Mouse (Mus musculus) heart, embryonic 14.5 days (tissue): ENCODE data around the gene Lypd8. TPM values are rescaled to one million over a fixed set of nuclear protein-coding genes. Genes with fewer than 3 reads are reported as not detected.

ENCODE experiments used
- ATAC-seq: fragments of 200-750 bp; cut with Nextera tagmentation; 2 replicates; pipeline ENCODE4 v1.8.0; 2017; ENCODE audit warnings: low read depth, moderate TSS enrichment; ENCODE audit not compliant: insufficient number of reproducible peaks, insufficient read depth, low FRiP score
- H3K27ac ChIP-seq, 2 experiments: fragments of 200-500 bp in 1 of 2; fragments of 300-500 bp in 1 of 2; sonication (generic) in 1 of 2; replicated peaks in 1 of 2; 2 replicates each; pipeline ENCODE4 v1.5.1; 2012 to 2014; ENCODE audit warnings: low read depth in 2 of 2, low read length in 2 of 2, control low read depth in 1 of 2, mild to moderate bottlenecking in 1 of 2, mixed read lengths in 1 of 2; ENCODE audit not compliant: control insufficient read depth in 1 of 2, insufficient read depth in 1 of 2
- H3K27me3 ChIP-seq: fragments of 300-500 bp; sonication (generic); 2 replicates; pipeline ENCODE4 v1.6.1; 2014; ENCODE audit warnings: mild to moderate bottlenecking, low read length, control low read depth; ENCODE audit not compliant: control insufficient read depth, insufficient read depth
- H3K36me3 ChIP-seq: fragments of 300-500 bp; sonication (generic); 2 replicates; pipeline ENCODE4 v1.6.1; 2014; ENCODE audit warnings: mild to moderate bottlenecking, control low read depth, low read length, mixed read lengths; ENCODE audit not compliant: control insufficient read depth, insufficient read depth
- H3K4me1 ChIP-seq, 2 experiments: fragments of 200-500 bp in 1 of 2; fragments of 300-500 bp in 1 of 2; sonication (generic) in 1 of 2; 2 replicates each; pipeline ENCODE4 v1.6.1; 2012 to 2014; ENCODE audit warnings: low read length in 2 of 2, control low read depth in 1 of 2, mixed read lengths in 1 of 2; ENCODE audit not compliant: control insufficient read depth in 2 of 2, insufficient read depth in 2 of 2
- H3K4me2 ChIP-seq: fragments of 300-500 bp; sonication (generic); 2 replicates; pipeline ENCODE4 v1.6.1; 2014; ENCODE audit warnings: mild to moderate bottlenecking, low read length
- H3K4me3 ChIP-seq, 2 experiments: fragments of 200-500 bp in 1 of 2; fragments of 300-500 bp in 1 of 2; sonication (generic) in 1 of 2; 2 replicates each; pipeline ENCODE4 v1.5.1; 2012 to 2014; ENCODE audit warnings: low read length in 2 of 2, mild to moderate bottlenecking in 2 of 2, control low read depth in 1 of 2, low read depth in 1 of 2, moderate library complexity in 1 of 2; ENCODE audit not compliant: control insufficient read depth in 1 of 2, insufficient read depth in 1 of 2
- H3K9ac ChIP-seq: fragments of 300-500 bp; sonication (generic); 2 replicates; pipeline ENCODE4 v1.6.1; 2014; ENCODE audit warnings: mild to moderate bottlenecking, low read length
- H3K9me3 ChIP-seq: fragments of 300-500 bp; sonication (generic); 2 replicates; pipeline ENCODE4 v1.6.1; 2016; ENCODE audit warnings: low read length, control low read depth; ENCODE audit not compliant: control insufficient read depth
- WGBS: fragments of 180-500 bp; shearing (Covaris S2); extraction: QIAGEN DNeasy Blood & Tissue Kit; methylation state at CpG from one replicate; pipeline ENCODE4 v1.1.7; 2014; 5-methylcytosine and 5-hydroxymethylcytosine counted together
- polyA plus RNA-seq: library from polyadenylated mRNA; unstranded; fragments of >200 nt; fragmentation: Nextera tagmentation; extraction: Ambion mirVana; gene quantifications from 2 replicates; pipeline ENCODE4 v1.2.1, GENCODE M21; 2014

The Lypd8 gene
- polyA plus RNA-seq = not detected in 2 replicates

DNA sequence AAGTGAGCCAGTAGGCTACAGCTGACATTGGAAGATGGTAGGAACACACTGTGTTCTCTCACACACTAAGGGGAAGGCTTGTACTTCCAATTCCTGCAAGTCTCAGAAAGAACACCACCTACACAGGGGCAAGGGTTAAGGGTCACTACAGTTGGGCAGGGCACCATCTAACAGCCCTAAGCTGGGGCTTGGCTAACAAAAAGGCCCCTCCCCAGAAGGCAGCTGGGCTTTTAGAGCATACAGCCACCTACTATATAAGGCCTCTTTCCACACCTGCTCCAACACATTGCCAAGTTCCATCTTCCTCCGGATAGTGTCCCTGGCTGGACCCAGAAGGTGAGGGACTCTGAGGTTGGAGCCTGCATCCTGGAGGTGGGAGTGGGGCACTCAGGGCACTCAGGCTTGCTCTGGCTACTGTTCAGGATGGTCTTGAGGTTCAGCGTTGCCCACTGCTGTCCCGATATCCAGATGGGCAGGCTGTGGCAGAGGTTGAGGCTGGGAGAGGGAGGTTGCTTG, at the start of gene Lypd8:
TSS of gene Lypd8 (plus strand) at position 281 of the 516 bp plus-strand sequence.
- no peaks in the 10 kb centered on the region for H3K27me3 ChIP-seq
- 88% methylated on average over 3 of the region's 3 CpGs for WGBS

DNA sequence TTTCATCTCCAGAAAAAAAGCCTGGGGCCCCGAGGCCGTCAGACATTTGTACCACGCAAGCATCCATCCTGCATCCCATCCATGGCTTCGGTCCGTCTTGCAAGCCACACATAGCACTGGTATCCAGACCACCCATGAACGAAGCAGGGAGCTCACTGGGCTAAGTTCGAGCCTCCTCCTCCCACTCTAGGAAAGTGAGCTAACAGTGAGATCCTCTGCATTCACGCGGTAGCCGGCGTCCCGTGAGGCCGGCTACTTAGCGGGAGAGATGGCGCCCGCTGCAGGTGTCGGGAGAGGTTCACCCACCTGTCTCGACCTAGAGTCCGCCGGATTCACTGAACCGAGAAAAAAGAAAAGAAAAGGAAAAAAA, 49.0 kb upstream of the Lypd8 start:
- Histone ChIP-seq H3K4me3 (peak overlapping the region; percentile 69 to 95), H3K36me3 (peaks cover 32% of the 10 kb centered on the region), H3K27me3 (no peaks in the 10 kb centered on the region), H3K9ac (peak overlapping the region; percentile 88), H3K27ac (peak overlapping the region; percentile 57 to 62), H3K4me1 (peaks cover 10 to 23% of the 10 kb centered on the region in 2 experiments), H3K4me2 (peak overlapping the region; percentile 77), H3K9me3 (no peaks in the 10 kb centered on the region)
- WGBS = under 1% methylated on average over 21 of the region's 21 CpGs
- ATAC-seq = no peak; the same call in 1 of the 2 replicates

More for the DNA sequence above, at the start of gene Lypd8:
- no peak within 1 kb of the TSS for H3K27ac ChIP-seq
- no peaks in the 10 kb centered on the region for H3K9me3 ChIP-seq
- no peak within 1 kb of the TSS for H3K4me3 ChIP-seq
- no peak for ATAC-seq
- no peaks in the 10 kb centered on the region for H3K36me3 ChIP-seq
- H3K4me1 ChIP-seq = no peaks in the 10 kb centered on the region
- no peak within 1 kb of the TSS for H3K9ac ChIP-seq
- H3K4me2 ChIP-seq = no peak within 1 kb of the TSS

DNA sequence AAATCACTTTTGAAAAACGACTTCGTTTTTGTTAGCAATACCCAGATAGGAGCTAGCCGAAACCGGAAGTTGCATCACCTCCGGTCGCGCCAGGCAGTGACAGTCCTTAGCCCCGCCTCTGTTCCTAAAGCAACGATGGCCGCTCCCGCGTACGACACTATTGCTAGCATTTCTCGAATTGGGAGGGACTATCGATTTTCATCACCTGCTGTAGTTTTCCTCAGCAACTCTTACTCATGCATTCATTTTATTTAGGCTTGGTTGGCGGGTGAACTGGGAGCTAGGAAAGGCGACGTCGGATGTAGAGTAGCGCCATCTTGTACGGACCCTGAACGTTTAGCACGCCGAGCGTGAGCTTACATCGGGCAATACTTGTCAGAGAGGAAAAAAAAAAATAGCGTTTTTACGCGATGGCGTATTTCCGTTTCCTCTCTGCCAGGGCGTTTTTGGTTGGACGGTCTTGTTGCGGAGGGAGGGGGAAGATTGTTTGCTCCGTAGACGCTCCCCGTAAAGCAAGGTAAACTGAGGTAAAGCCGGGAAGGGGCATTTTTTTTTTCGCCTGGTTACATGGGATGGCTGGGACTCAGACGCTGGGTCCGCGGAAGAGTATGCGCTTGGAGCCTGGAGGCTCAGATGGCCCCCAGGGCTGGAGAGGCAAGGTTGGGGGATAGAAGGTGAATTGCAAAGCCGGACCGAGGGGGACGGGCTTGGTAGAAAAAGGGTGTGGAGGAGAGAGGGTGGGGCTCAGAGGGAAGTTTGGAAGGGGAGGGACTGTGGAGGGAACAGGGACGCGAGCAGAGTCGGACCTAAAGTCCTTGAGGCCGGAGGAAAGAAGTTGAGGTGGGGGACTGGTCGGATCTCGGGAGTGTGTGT, 48.3 kb upstream of the Lypd8 start, which contains the start of the genes Zfp672 and Sh3bp5l:
TSS of gene Zfp672 (minus strand) at position 64 of the 873 bp plus-strand sequence.
TSS of gene Sh3bp5l (plus strand) at position 449 of the 873 bp plus-strand sequence.
- H3K4me1 ChIP-seq = peaks cover 11 to 25% of the 10 kb centered on the region in 2 experiments
- no peaks in the 10 kb centered on the region for H3K27me3 ChIP-seq
- H3K9me3 ChIP-seq = no peaks in the 10 kb centered on the region
- H3K27ac ChIP-seq = peak within 1 kb of the TSS; percentile 62 to 83
- ATAC-seq = peak; percentile 88
- peak within 1 kb of the TSS; percentile 88 for H3K9ac ChIP-seq
- H3K36me3 ChIP-seq = peaks cover 32% of the 10 kb centered on the region
- under 1% methylated on average over 52 of the region's 52 CpGs for WGBS
- peak within 1 kb of the TSS; percentile 85 for H3K4me2 ChIP-seq
- peak within 1 kb of the TSS; percentile 69 to 95 for H3K4me3 ChIP-seq

DNA sequence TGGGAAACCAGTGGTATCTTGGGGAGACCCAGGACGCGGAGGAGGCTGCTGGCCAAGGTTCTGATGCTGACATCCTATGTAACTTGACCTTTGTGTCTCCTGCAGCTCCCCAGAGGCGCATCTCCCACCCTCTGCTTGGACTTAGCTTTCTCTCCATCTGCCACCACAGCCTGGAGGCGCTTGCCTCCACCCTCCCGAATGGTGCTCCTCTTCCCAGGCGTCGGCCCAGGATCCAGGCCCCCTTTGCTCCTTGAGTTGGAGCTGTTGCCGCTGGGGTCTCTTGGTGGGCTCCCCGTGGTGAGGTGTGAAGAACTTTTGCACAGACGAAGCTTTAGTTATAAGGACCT, 47.7 kb upstream of the Lypd8 start:
- H3K4me3 ChIP-seq = peak overlapping the region; percentile 69 to 95
- peaks cover 35% of the 10 kb centered on the region for H3K36me3 ChIP-seq
- no peaks in the 10 kb centered on the region for H3K9me3 ChIP-seq
- no peaks in the 10 kb centered on the region for H3K27me3 ChIP-seq
- ATAC-seq = peak; percentile 24; the same call in 1 of the 2 replicates
- peak overlapping the region; percentile 88 for H3K9ac ChIP-seq
- H3K4me2 ChIP-seq = peak overlapping the region; percentile 85
- H3K27ac ChIP-seq = peak overlapping the region; percentile 62 to 79; a peak in 2 of 4 replicates
- H3K4me1 ChIP-seq = peaks cover 11 to 25% of the 10 kb centered on the region in 2 experiments
- 12% methylated on average over 10 of the region's 10 CpGs for WGBS

DNA sequence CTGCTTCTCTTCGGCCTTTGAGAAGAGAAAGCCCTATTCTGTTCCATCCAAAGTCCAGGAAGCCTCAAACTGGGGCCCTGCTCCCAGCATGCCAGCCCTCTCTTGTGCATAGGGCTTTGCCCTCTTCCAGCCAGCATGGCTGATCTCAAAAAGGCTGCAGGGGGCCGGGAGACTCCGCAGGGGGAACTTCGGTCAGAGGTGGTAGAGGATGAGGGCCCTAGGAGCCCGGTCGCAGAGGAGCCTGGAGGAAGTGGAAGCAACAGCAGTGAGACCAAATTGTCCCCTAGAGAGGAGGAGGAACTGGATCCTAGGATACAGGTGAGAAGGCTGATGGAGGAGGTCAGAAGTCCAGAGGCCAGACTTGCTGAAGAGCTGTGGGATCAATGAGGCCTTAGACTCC, 47.3 kb upstream of the Lypd8 start:
- Histone ChIP-seq H3K4me2 (peak overlapping the region; percentile 85), H3K9me3 (no peaks in the 10 kb centered on the region), H3K27ac (no peak overlapping the region), H3K9ac (peak overlapping the region; percentile 88), H3K4me3 (peak overlapping the region; percentile 69 to 95), H3K4me1 (peaks cover 11 to 25% of the 10 kb centered on the region in 2 experiments), H3K27me3 (no peaks in the 10 kb centered on the region), H3K36me3 (peaks cover 38% of the 10 kb centered on the region)
- 79% methylated on average over 6 of the region's 6 CpGs for WGBS
- ATAC-seq = no peak

DNA sequence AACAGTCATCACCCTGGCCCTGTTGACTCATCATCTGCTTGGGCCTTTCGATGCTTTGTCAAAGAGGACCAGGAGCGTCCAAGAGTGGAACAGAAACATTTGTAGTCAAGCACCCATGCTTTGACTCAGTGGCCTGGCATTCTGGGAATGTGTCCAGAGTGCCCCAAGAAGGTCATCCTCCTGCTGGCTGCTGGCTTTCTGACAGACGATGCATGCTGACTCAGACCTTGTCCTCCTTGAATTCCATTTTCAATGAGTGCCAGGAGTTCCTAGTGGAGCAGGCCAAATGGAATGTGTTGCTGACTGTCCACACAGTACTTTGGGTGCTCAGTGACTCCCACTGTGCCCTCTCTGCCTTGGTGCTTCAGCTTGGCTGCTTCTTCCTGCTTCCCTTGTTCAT, 44.1 kb upstream of the Lypd8 start:
- Histone ChIP-seq H3K27me3 (no peaks in the 10 kb centered on the region), H3K4me3 (no peak overlapping the region), H3K4me1 (peaks cover 9 to 17% of the 10 kb centered on the region in 2 experiments), H3K9me3 (no peaks in the 10 kb centered on the region), H3K27ac (peak overlapping the region in 1 of 2 experiments; percentile 64; a peak in 2 of 4 replicates), H3K36me3 (peaks cover 55% of the 10 kb centered on the region), H3K9ac (no peak overlapping the region), H3K4me2 (no peak overlapping the region)
- 14% methylated on average over 3 of the region's 3 CpGs for WGBS
- no peak for ATAC-seq

DNA sequence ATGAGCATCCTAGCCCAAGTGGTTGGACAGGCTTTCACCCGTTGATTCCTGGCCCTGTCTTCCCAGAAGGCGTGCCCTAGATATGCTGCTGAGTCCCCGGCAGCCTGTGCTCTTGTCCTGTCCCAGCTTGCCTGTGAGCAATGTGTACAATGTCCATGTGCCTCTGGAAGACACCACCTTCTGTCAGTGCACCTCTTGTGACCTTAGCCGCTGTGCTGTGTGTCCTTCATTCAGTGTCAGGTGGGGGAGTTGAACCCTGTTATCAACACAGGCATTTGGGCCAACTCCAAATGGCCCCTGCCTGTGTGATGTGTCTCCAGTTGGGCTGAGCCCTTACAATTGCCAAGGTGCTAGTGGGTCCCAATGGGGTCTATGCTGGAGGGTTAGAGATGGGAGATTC, 32.1 kb upstream of the Lypd8 start:
- 72% methylated on average over 4 of the region's 4 CpGs for WGBS
- H3K36me3 ChIP-seq = peaks cover 55% of the 10 kb centered on the region
- no peak for ATAC-seq

More for the DNA sequence above, 32.1 kb upstream of the Lypd8 start:
- no peak overlapping the region for H3K27ac ChIP-seq
- H3K9me3 ChIP-seq = no peaks in the 10 kb centered on the region
- no peaks in the 10 kb centered on the region for H3K4me1 ChIP-seq
- no peak overlapping the region for H3K4me2 ChIP-seq
- no peak overlapping the region for H3K9ac ChIP-seq
- H3K4me3 ChIP-seq = no peak overlapping the region
- H3K27me3 ChIP-seq = no peaks in the 10 kb centered on the region
